Mouse (Mus musculus) cortical plate, adult 2 months (tissue): ENCODE results near the gene Gm20671.

Experiments
- CTCF ChIP-seq: fragments of 200-500 bp; IDR thresholded peaks from 2 replicates; pipeline ENCODE4 v1.5.1; 2011; ENCODE audit warnings: mild to moderate bottlenecking, control low read depth, low read length; ENCODE audit not compliant: insufficient read depth; ENCODE audit errors: extremely low read depth
- POLR2A ChIP-seq: fragments of 200-500 bp; IDR thresholded peaks from 2 replicates; pipeline ENCODE4 v1.6.1; 2011; ENCODE audit warnings: mild to moderate bottlenecking, low read length, control low read depth; ENCODE audit not compliant: insufficient read depth; ENCODE audit errors: extremely low read depth

GRCm38 (mm10) chr5:32836976-32837375, 10.1 kb upstream of the Gm20671 start:
- no peak for TF ChIP-seq POLR2A
- no peak for TF ChIP-seq CTCF
